Mouse (Mus musculus) urinary bladder, postnatal 4 days (tissue): ENCODE results near the gene Galnt10.
A peak's percentile ranks its signal among the peaks of the same experiment; 100 is the strongest.

Experiments
- DNase-seq, 2 experiments: peaks; one replicate each; pipeline ENCODE4 v3.0.0; 2021 to 2022; ENCODE audit warnings: low spot score in 2 of 2

Gene Galnt10

DNA sequence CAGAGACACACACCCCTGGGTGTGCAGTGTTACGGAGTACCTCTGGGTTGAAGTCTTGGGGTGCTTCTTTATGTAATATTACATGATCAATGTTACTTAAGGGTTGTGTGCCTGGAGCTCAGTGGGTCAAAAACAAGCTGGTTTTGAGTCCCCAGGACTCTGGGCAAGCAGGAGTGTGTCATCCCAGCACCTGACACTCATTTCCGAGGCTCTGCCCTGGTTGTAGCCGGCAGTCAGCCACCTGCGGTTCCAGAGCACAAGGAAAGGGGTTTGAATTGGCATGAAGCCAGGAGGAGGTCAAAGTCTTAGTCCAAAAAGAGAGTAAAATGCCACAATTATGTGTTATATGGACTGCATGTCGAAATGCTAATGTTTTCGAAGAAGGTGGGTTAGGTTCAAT lies 74.8 kb downstream of the Galnt10 start:
- no peak for DNase-seq

- DNase-seq: no peak
Observed at GRCm38 (mm10) chr11:57724791-57725463, 79.7 kb downstream of the Galnt10 start.

- DNase-seq: no peak
Observed at GRCm38 (mm10) chr11:57725926-57726325, 80.7 kb downstream of the Galnt10 start.

DNA sequence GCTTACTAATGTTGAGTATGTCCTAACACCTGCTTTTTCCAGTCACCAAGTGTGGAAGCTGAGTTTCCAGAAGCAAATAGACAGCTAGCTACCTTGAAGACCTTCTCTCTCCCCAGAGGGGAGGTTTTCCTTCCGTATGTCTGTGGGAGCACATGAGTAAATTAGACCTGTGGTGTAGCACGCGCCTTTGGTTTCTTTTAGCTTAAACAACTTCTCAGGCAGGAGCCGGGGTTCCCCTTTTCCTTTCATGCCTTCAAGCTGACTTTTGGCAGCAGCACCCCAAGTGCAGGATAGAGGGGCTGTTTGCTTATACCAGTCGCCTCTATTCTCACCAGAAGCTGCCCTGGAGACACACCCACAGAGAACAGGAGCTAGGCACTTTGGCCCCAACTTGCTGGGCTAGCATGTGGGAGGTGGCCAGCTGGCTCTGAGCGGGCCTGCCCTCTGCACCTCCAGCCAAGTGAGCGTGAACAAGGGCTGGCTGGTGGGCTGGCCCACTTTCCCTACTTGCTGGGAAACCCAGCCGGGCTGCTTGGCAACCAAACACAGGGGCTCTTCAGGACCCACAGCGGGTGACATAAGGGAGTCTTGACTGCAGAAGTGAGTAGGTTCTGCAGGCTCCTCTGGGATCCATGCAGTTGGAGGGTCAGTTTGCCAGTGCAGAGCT lies 82.2 kb downstream of the Galnt10 start:
- no peak for DNase-seq

DNA sequence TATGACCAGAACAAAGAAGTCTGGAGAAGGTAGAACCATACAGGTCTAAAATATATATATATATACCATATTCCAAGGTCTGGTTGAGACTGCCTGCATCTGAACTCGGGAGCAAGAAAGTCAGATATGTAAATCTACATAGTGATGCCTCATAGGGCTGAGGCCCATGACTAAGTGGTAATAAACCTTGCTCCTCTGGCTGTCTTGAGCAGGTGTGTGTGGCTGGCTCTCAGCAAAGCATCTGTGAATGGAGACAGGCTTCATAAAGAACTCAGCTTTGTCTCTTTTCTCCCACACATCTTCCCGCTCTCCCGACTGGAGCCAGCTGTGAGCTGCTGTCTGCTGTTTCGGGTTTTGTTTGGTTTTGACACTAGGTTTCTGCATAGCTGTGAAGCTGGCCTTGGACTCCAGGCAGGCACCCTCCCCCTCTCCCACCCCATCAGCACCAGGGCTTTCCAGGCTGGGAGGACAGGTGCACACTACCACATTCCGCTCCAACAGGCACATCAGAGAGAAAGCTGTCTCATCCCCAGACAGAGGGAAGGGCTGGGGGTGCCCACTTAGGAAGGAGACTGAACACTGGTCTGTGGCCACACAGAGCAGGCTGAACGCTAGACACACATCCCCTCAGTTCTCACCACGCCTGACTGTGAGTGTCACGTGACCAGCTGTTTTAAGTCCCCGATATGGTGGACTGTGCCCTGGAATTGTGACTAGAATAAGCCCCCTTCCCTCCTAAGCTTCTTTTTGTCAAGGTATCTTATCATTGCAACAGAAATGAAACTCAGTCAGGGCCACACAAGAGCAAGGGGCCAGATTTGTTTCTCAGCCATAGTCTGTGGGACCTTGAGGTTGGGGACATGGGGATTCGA lies 87.4 kb downstream of the Galnt10 start:
- DNase-seq: no peak

DNA sequence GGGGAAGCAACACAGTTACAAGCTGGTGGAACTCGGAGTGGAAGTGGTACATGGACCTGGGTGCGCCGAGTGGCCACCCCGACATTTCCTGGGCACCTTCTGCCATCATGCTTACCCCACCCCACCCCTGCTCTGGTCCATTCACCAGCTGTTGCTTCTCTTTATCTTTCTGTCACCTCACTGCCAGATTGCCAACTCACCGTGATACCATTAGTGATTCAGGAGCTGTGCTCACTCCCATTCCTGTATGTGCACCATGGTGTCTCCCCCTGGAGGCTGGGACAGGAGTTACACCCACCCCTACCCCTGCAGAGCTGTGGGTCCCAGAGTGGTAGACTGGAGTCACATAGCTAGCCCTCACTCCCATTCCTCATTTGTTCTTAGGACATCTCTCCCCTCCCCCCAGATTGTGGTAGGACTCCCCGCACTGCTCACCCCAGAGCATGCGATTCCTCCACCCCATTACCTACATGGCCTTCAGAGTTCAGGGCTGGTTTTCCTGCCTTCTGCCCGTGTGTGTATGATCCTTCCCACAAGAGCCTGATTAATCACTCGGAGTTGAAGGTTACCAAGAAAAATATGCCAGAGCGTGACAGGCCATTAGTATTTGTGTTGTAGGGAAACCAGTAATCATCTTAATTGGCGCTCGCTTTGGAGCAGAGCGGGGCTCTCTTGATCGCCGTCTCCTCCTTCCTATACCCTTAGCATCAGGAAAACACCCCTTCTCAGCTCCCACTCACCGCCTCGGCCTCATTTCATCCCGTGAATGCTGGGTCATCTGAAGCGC lies 102.2 kb downstream of the Galnt10 start:
- no peak for DNase-seq

- no peak for DNase-seq
Observed at GRCm38 (mm10) chr11:57753538-57754203, 108.4 kb downstream of the Galnt10 start.

DNA sequence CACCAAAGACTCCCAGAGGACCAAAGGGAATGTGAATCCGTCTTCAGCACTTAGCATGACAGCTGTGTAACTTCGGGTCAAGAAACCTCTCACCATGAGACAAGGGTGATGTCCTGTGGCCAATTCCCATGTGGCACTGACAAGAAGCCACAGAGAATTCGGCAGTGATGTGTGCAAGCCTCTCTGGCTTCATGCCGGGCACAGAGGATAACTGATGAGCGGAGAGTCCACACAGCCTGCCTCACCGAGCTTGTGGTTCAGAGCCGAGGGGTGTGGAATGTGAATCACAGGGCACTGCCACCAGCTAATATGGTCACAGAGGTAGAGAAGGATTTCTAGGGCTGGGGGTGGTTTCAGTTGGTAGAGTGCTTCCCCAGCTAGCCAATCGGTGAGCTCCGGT lies 113.4 kb downstream of the Galnt10 start:
- DNase-seq: no peak

DNA sequence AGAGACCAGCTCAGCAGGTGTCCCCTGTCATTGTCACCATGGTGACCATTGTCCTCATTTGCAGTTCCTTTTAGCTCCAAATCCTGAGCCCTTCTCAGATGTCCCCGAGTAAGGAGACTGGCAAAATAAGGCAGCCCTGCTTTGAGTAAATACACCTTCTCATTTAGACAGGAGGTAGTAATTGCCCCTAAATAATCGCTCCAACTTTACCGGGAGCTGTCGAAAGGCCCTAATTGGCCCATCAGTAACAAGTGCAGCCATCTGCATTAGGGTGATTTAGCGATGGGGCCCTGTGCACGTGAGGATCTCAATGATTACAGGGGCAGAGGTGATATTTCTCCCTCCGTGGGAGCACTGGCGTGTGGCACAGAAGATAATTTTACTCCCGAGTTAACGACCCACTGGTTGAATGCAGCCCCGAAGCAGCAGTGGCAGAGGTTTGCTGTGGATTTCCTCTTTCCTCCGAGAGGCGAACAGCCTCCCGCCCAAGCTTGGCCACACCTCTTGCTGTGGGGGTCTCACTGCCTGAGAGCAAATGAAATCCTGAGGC lies 115.3 kb downstream of the Galnt10 start:
- DNase-seq: no peak

- no peak for DNase-seq
Observed at GRCm38 (mm10) chr11:57761347-57761746, 116.1 kb downstream of the Galnt10 start.

GRCm38 (mm10) chr11:57764124-57764523 lies 118.9 kb downstream of the Galnt10 start:
- DNase-seq: no peak

DNA sequence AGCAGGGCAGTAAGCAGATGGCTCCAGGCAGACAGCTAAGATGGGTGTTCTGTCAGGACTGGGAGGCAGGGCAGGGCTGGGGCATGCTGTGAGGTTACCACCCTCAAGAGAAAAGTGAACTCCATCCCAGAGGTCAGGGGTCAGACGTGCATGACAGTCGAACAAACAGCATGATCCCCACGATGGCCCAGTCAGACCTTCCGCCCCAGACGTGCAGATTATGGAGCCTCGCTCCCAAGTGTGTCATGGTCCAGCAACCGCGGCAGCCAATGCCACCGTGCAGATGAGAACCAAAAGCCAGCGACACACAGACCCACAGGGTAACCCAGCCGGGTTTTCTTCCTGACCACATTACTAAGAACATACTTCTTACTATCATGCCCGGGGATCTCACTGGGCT lies 121.4 kb downstream of the Galnt10 start:
- DNase-seq: no peak

DNA sequence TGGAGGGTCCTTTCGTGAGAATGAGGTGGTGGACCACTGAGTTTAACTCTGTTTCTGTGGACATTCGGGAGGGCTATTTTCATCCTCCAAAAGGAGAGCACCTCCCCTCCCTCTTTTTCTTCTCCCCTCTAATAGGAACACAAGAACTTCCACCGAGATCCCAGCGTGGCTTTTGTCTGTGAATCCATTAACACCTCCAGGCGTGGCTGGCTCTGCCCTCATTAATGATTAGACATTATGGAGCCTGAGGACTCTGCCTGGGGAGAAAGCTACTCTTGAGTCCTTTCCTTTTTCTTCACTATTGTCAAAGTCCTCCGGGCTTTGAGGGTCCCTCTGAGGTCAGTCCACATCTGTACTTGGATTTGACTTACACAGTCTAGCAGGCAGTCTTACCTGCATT lies 121.9 kb downstream of the Galnt10 start:
- DNase-seq: no peak

DNA sequence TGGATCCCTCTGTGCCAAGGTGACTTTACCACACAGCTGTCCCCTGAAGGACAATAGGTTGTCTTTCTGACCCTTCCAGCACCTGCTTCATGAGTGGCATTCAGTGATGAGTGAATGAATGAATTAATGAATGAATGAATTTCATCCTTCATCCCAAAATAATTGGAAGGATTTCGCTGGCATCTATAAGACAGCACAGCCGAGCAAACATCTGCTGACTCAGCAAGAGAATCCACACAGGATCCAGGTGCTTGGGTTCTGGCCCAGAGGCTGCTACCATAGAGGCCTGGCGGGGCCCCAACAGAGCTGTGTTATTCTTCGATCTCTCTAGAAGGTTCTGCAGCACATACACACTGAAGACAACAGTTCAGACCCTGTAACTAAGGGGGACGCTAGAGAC lies 125.5 kb downstream of the Galnt10 start:
- DNase-seq: no peak

- no peak for DNase-seq
Observed at GRCm38 (mm10) chr11:57771676-57772075, 126.4 kb downstream of the Galnt10 start.

DNA sequence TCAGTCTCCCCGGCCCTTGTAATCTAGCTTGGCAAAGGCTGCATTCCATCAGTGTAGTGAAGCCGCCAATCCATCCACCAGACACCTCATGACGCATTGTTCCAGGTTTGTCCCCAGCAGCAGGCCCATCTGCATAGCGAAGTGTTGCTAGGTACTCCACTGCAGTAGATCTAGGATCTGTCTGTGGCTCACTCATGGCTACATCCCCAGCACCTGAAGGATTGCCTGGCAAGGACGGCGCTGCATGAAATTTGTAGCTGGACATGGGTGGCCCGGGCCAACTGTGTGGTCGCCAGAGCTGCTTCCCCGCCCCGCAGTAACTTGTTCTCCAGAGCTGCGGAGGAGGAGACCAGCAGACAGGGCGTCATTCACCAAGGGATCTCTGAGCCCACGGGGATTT lies 128.2 kb downstream of the Galnt10 start:
- DNase-seq: no peak

DNA sequence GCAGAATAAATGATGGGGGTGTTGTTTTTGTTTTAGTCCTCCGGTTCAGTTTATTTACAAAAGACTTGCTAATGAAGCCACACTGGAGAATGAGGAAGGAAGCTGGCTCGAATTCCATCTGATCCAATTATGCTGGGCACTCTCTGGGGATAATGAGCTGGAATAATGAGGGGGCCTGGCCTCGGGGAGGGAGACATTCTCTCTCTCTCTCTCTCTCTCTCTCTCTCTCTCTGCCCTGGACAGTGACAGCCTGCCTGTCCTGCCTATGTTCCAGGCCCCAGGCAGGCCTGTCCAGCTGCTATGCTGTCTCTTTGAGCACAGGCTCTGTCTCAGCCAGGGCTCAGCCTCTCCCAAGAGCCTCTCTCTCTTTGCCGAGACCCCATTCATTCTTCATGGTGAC lies 128.7 kb downstream of the Galnt10 start:
- DNase-seq: no peak

- DNase-seq: no peak
Observed at GRCm38 (mm10) chr11:57775868-57776267, 130.6 kb downstream of the Galnt10 start.

- DNase-seq: no peak
Observed at GRCm38 (mm10) chr11:57776546-57776945, 131.3 kb downstream of the Galnt10 start.

- peak in 1 of 2 experiments; percentile 29 for DNase-seq
Observed at GRCm38 (mm10) chr11:57778349-57778748, 133.1 kb downstream of the Galnt10 start.

GRCm38 (mm10) chr11:57779824-57780223 lies 134.6 kb downstream of the Galnt10 start:
- DNase-seq: no peak
